Mouse (Mus musculus): Measurements from ENCODE around the gene Mdc1. TPM values are rescaled to one million over a fixed set of nuclear protein-coding genes. Genes with fewer than 3 reads are reported as not detected.

Gene Mdc1
- polyA plus RNA-seq, 1 experiment from 2014 or later, result 2.7 TPM

GRCm38 (mm10) chr17:35820111-35820510 lies 21.2 kb upstream of the Mdc1 start:
- H3K4me3 ChIP-seq (ENCODE audit: low read depth, low read length), result no peak overlapping the region
- 79% methylated on average over 5 of the region's 5 CpGs for WGBS
- no peak overlapping the region for H3K9ac ChIP-seq (ENCODE audit: low read depth, low read length)
- no peaks in the 10 kb centered on the region for H3K9me3 ChIP-seq (ENCODE audit: control insufficient read depth)
- no peak overlapping the region for H3K27ac ChIP-seq (ENCODE audit: low read depth, low read length)
- TF ChIP-seq CTCF (IDR thresholded peaks at IDR 0.05; ENCODE audit: low read depth), result no peak
- ATAC-seq, result no peak
- peaks cover 3% of the 10 kb centered on the region; the same call in 1 of the 2 replicates for H3K4me1 ChIP-seq (replicated peaks; ENCODE audit: control insufficient read depth, insufficient read depth, low read length)
- no peaks in the 10 kb centered on the region for H3K27me3 ChIP-seq (replicated peaks; ENCODE audit: control insufficient read depth, insufficient read depth, low read length)
- H3K36me3 ChIP-seq (ENCODE audit: control insufficient read depth, insufficient read depth), result no peaks in the 10 kb centered on the region
- H3K4me2 ChIP-seq (replicated peaks; ENCODE audit: low read depth), result no peak overlapping the region

- peaks cover 14% of the 10 kb centered on the region; the same call in 1 of the 2 replicates for H3K36me3 ChIP-seq (ENCODE audit: control insufficient read depth, insufficient read depth)
- H3K9ac ChIP-seq (ENCODE audit: low read depth, low read length), result peak within 1 kb of the TSS; percentile 77
- H3K9me3 ChIP-seq (ENCODE audit: control insufficient read depth), result no peaks in the 10 kb centered on the region
- ATAC-seq, result peak; percentile 59
- no peaks in the 10 kb centered on the region for H3K27me3 ChIP-seq (replicated peaks; ENCODE audit: control insufficient read depth, insufficient read depth, low read length)
- peak within 1 kb of the TSS; percentile 93 for H3K4me2 ChIP-seq (replicated peaks; ENCODE audit: low read depth)
- under 1% methylated on average over 62 of the region's 62 CpGs for whole genome bisulfite sequencing
- TF ChIP-seq CTCF (IDR thresholded peaks at IDR 0.05; ENCODE audit: low read depth), result no peak
- H3K4me3 ChIP-seq (ENCODE audit: low read depth, low read length), result peak within 1 kb of the TSS; percentile 69
- peak within 1 kb of the TSS; percentile 91 for H3K27ac ChIP-seq (ENCODE audit: low read depth, low read length)
- H3K4me1 ChIP-seq (replicated peaks; ENCODE audit: control insufficient read depth, insufficient read depth, low read length), result no peaks in the 10 kb centered on the region
These were observed 19.6 kb upstream of the Mdc1 start, which contains the start of gene Ier3 for GRCm38 (mm10) chr17:35821439-35822430. TSS of gene Ier3 (plus strand) at chr17:35821684.

- Histone ChIP-seq H3K27ac (ENCODE audit: low read depth, low read length) (peak overlapping the region; percentile 91), H3K4me1 (replicated peaks; ENCODE audit: control insufficient read depth, insufficient read depth, low read length) (no peaks in the 10 kb centered on the region), H3K9ac (ENCODE audit: low read depth, low read length) (peak overlapping the region; percentile 77), H3K27me3 (replicated peaks; ENCODE audit: control insufficient read depth, insufficient read depth, low read length) (no peaks in the 10 kb centered on the region), H3K36me3 (ENCODE audit: control insufficient read depth, insufficient read depth) (peaks cover 22% of the 10 kb centered on the region), H3K9me3 (ENCODE audit: control insufficient read depth) (no peaks in the 10 kb centered on the region), H3K4me2 (replicated peaks; ENCODE audit: low read depth) (peak overlapping the region; percentile 93), H3K4me3 (ENCODE audit: low read depth, low read length) (peak overlapping the region; percentile 69)
- no peak for TF ChIP-seq CTCF (IDR thresholded peaks at IDR 0.05; ENCODE audit: low read depth)
- ATAC-seq, result 0 out of 2 replicates have a peak, but pooled peaks have one; percentile 0
- 5% methylated on average over 11 of the region's 11 CpGs for WGBS
These were observed 18.8 kb upstream of the Mdc1 start for GRCm38 (mm10) chr17:35822564-35822963.

- ATAC-seq, result peak; percentile 83
- under 1% methylated on average over 45 of the region's 47 CpGs for WGBS
- Histone ChIP-seq H3K4me1 (replicated peaks; ENCODE audit: control insufficient read depth, insufficient read depth, low read length) (no peaks in the 10 kb centered on the region), H3K9ac (ENCODE audit: low read depth, low read length) (peak within 1 kb of the TSS; percentile 77), H3K27ac (ENCODE audit: low read depth, low read length) (peak within 1 kb of the TSS; percentile 91), H3K4me2 (replicated peaks; ENCODE audit: low read depth) (peak within 1 kb of the TSS; percentile 93), H3K27me3 (replicated peaks; ENCODE audit: control insufficient read depth, insufficient read depth, low read length) (no peaks in the 10 kb centered on the region), H3K9me3 (ENCODE audit: control insufficient read depth) (no peaks in the 10 kb centered on the region), H3K36me3 (ENCODE audit: control insufficient read depth, insufficient read depth) (peaks cover 25% of the 10 kb centered on the region), H3K4me3 (ENCODE audit: low read depth, low read length) (peak within 1 kb of the TSS; percentile 69)
- peak; percentile 15; the same call in 1 of the 2 replicates for TF ChIP-seq CTCF (IDR thresholded peaks at IDR 0.05; ENCODE audit: low read depth)
These were observed 18.1 kb upstream of the Mdc1 start, which contains the start of gene Flot1 for GRCm38 (mm10) chr17:35822964-35823937. TSS of gene Flot1 (plus strand) at chr17:35823230.

GRCm38 (mm10) chr17:35824402-35824801 lies 16.9 kb upstream of the Mdc1 start:
- no peak for ATAC-seq
- no peaks in the 10 kb centered on the region for H3K4me1 ChIP-seq (replicated peaks; ENCODE audit: control insufficient read depth, insufficient read depth, low read length)
- no peak overlapping the region for H3K27ac ChIP-seq (ENCODE audit: low read depth, low read length)
- WGBS, result 67% methylated on average over 7 of the region's 7 CpGs
- no peak overlapping the region for H3K9ac ChIP-seq (ENCODE audit: low read depth, low read length)
- H3K27me3 ChIP-seq (replicated peaks; ENCODE audit: control insufficient read depth, insufficient read depth, low read length), result no peaks in the 10 kb centered on the region
- peak overlapping the region; percentile 93 for H3K4me2 ChIP-seq (replicated peaks; ENCODE audit: low read depth)
- H3K36me3 ChIP-seq (ENCODE audit: control insufficient read depth, insufficient read depth), result peaks cover 25% of the 10 kb centered on the region
- no peaks in the 10 kb centered on the region for H3K9me3 ChIP-seq (ENCODE audit: control insufficient read depth)
- H3K4me3 ChIP-seq (ENCODE audit: low read depth, low read length), result peak overlapping the region; percentile 69; the same call in 1 of the 2 replicates
- TF ChIP-seq CTCF (IDR thresholded peaks at IDR 0.05; ENCODE audit: low read depth), result peak; percentile 69

All from intestine, postnatal 0 days (tissue).